Mouse (Mus musculus) embryonic stem cell, embryonic (primary cell): ENCODE data around the gene Wipi1.

Source experiments
- CTCF ChIA-PET, 4 experiments: fragments of 300-600 bp in 2 of 4; fragments of 350-600 bp in 2 of 4; sonication (Branson Sonifier 250); formaldehyde crosslinking; loops; one replicate each; lab custom pipeline; 2022; ENCODE audit warnings: inconsistent platforms in 2 of 4; lab: Charles Lee
- POLR2A ChIA-PET, 4 experiments: fragments of 300-600 bp in 2 of 4; fragments of 350-600 bp in 2 of 4; sonication (Branson Sonifier 250); formaldehyde crosslinking; loops; one replicate each; lab custom pipeline; 2022; ENCODE audit warnings: antibody characterized with exemption in 4 of 4, inconsistent platforms in 1 of 4; lab: Charles Lee

Gene Wipi1

GRCm38 (mm10) chr11:109607600-109607999 is 4.2 kb downstream of the Wipi1 start:
- POLR2A ChIA-PET = interaction anchor here (0.5 to 1.2 kb wide), 7 partner anchors 19 to 764 kb away, joined by 3 to 5 read pairs (median 4); no protein-coding TSS in a partner anchor
- CTCF ChIA-PET = interaction anchor here (0.6 to 2.6 kb wide), 10 partner anchors 9 to 264 kb away, joined by 3 to 16 read pairs (median 4); no protein-coding TSS in a partner anchor

- CTCF ChIA-PET = interaction anchor here (0.5 to 2.2 kb wide), 14 partner anchors 8 to 1786 kb away, joined by 3 to 9 read pairs (median 5); no protein-coding TSS in a partner anchor
These were observed 12.8 kb downstream of the Wipi1 start for GRCm38 (mm10) chr11:109598778-109599570.

DNA sequence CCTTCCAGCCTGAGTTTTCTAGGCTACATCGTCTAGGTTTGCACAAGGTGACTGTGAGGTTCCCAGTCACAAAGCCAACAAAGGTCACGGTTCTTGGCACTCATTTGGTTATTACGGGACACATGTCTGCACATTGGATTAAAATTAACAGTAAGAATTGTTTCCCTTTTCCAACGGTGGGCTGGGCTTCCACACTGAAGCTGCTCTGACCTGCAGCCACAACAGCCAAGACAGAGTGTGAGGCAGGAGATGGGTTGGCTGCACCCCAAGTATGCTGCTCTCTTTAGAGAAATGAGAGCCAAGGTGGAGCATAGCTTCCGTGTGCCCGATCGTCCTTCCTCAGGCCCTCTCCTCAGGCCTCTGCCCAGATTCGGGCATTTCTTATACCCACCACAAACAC is 17.0 kb downstream of the Wipi1 start:
- ChIA-PET CTCF (interaction anchor here in 2 of 4 experiments (0.6 to 1.8 kb wide), 4 partner anchors 10 to 27 kb away, joined by 3 to 6 read pairs (median 4); partner anchors contain the start of gene Wipi1 (in 1 of the 2)), POLR2A (interaction anchor here in 2 of 4 experiments (0.5 to 0.8 kb wide), 2 partner anchors 17 to 82 kb away, joined by 3 to 4 read pairs; partner anchors contain the start of gene Wipi1 (in 1 of the 2))

More at GRCm38 (mm10) chr11:109598778-109599570, 12.8 kb downstream of the Wipi1 start:
- POLR2A ChIA-PET = interaction anchor here in 3 of 4 experiments (0.6 to 1.6 kb wide), 3 partner anchors 12 to 124 kb away, joined by 3 to 4 read pairs (median 3); partner anchors contain the start of gene Wipi1 (in 1 of the 3)

DNA sequence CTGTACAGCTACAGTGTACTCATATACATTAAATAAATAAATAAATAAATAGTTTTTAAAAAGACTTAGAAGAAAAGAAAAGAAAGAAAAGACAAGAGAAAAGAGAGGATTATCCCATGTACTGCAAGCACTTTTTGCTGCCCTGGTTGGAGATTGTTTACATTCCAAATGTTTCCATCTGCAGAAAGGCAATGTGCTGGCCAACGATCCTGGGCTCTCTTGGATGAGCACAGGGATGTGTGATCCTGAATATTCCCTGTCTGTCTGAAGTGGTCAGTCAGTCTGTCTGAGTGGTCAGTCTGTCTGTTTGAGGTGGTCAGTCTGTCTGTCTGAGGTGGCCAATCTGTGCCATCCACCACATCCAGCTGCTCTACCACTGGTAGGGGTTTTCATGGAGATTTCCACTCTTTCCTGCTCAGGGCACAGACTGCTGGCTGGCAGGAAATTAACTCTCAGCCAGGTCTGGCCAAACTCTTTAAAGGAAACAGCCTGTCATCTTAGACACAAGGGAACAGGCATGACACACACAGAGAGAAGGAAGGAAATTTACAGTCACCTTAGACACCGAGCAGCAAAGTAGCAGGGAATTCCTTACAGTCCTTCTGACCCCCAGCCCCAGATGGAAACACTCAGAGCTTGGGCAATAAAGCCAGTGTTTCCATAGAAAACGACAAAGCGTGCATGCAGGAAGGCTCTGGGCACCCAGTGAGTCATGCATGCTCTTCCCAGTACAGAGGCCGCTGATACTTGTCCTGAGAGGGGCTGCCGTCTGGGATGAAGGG is 18.4 kb downstream of the Wipi1 start:
- ChIA-PET POLR2A (no interaction called here), CTCF (interaction anchor here in 1 of 4 experiments (1.2 to 1.8 kb wide), 2 partner anchors 8 to 18 kb away, joined by 3 to 6 read pairs; partner anchors contain the start of gene Wipi1)

DNA sequence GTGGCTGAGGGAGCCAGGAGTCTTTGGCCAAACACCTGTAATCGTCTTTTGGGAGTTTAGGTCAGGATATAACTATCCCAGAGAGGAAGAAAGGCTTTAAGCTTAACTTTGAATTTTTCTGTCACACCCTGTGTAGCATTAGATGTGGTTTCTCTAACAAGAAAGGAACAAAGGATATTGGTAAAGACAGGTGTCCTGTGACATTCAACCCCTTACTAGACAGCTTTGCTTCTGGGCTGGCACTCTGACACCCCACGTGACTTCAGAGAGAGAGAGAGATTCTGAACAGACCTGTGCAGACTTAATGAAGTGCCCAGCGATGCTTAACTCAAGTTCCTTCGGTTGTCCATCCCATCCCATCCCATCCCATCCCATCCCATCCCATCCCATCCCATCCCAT is 20.3 kb downstream of the Wipi1 start:
- ChIA-PET CTCF (interaction anchor here in 2 of 4 experiments (0.6 to 1.5 kb wide), 2 partner anchors 20 to 269 kb away, joined by 3 to 4 read pairs; partner anchors contain the start of gene Wipi1 (in 1 of the 2)), POLR2A (interaction anchor here in 1 of 4 experiments (0.6 kb wide), 1 partner anchor 127 kb away, joined by 7 read pairs; no protein-coding TSS in a partner anchor)

DNA sequence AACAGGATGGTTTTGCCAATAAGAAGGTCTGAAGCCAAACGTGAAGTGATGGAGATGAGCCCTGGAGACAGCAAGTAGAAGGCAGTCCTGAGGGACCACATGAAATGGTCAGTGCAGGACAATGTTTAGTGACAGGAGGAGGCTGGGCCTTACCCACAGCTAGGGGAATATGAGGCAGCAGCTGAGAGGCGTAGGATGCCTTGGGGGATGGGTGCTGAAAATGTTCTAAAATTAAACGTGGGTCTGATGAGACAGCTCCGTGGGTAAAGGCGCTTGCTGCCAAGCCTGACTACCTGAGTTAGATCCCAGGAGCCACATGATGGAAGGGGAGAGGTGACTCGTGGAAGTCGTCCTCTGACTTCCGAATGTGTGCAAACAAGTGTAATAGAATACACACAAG is 21.8 kb downstream of the Wipi1 start:
- POLR2A ChIA-PET = no interaction called here
- CTCF ChIA-PET = interaction anchor here in 2 of 4 experiments (0.6 to 0.8 kb wide), 2 partner anchors 298 to 419 kb away, joined by 3 to 8 read pairs; no protein-coding TSS in a partner anchor

- CTCF ChIA-PET = interaction anchor here (0.6 to 1.4 kb wide), 12 partner anchors 23 to 1136 kb away, joined by 3 to 15 read pairs (median 4); partner anchors contain the start of gene Wipi1 (in 1 of the 4)
- POLR2A ChIA-PET = interaction anchor here in 3 of 4 experiments (0.6 to 0.9 kb wide), 5 partner anchors 109 to 274 kb away, joined by 3 to 5 read pairs (median 3); no protein-coding TSS in a partner anchor
These were observed 24.0 kb downstream of the Wipi1 start for GRCm38 (mm10) chr11:109587638-109588374.

DNA sequence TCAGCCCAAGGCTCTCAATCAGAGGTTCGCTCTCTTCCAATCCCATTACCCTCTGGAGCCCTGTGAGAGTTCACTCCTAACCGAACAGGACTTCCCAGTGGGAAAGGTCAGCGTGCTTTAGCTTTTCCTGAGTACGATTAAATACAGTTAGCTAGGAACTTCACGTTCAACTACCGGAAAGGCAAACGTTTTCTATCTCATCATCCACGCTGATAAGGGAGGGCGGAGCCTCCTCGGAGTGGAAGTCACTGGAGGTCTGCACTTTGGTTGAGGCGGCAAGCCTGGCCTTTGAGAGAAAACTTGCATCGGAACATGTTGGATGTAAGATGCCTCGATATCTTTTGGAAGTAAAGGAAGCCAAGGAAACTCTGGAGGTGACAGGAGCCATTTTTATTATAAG is 24.7 kb downstream of the Wipi1 start:
- ChIA-PET POLR2A (interaction anchor here in 2 of 4 experiments (0.6 kb wide), 3 partner anchors 109 to 239 kb away, joined by 3 to 5 read pairs (median 3); no protein-coding TSS in a partner anchor), CTCF (interaction anchor here (0.6 to 3.9 kb wide), 6 partner anchors 24 to 273 kb away, joined by 3 to 39 read pairs (median 4); partner anchors contain the start of gene Wipi1 (in 1 of the 4))

- CTCF ChIA-PET = interaction anchor here in 3 of 4 experiments (0.7 to 3.9 kb wide), 4 partner anchors 141 to 1137 kb away, joined by 3 to 39 read pairs (median 4); no protein-coding TSS in a partner anchor
- POLR2A ChIA-PET = interaction anchor here in 1 of 4 experiments (0.7 kb wide), 1 partner anchor 340 kb away, joined by 3 read pairs; no protein-coding TSS in a partner anchor
These were observed 25.3 kb downstream of the Wipi1 start for GRCm38 (mm10) chr11:109586424-109586823.

DNA sequence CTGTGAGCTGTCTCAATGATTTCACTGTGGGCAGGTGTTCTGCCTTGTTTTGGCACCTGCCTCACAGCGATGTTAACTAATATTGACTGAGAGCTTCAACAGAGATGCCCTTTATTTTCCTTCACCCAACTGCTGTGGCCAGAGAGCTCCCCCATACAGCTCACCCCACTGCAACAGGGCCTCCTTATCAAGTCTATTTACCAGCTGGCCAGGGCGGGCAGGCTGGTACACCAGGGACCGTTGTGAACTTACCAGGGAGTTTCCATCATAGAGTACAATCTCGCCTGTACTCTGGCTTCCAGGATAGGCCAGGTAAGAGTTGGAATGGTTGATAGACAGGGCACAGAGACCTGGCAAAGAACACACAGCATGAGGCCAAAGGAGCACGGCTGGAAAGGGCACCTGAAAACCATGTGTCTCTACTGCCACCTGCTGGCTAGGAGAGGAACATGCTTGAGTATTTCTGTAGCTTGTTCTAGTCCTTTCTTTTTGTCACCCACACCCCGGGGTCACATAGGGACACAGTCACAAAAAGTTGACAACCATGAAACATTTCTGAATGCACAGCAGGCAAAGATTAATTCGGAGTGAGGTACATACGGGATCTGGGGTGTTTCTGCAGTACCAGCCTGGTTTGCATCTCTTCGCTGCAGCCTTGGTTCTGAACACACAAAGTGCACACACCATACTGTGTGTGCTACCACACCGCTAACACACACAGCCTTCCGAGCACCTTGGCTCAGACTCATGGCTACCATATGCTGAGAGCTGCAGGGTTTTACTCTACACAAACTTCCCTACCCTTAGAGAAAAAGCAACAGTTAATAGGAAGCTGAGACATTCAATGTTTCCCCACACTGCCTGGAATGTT is 26.7 kb downstream of the Wipi1 start:
- CTCF ChIA-PET = interaction anchor here (0.5 to 3.9 kb wide), 76 partner anchors 9 to 1832 kb away, joined by 3 to 39 read pairs (median 4); partner anchors contain the start of genes Rgs9 (in 3 of the 4) and Wipi1 (in 3 of the 4)
- POLR2A ChIA-PET = interaction anchor here in 3 of 4 experiments (0.9 to 2.2 kb wide), 9 partner anchors 26 to 341 kb away, joined by 3 to 10 read pairs (median 3); partner anchors contain the start of genes Fam20a (in 1 of the 3), Rgs9 (in 1 of the 3) and Wipi1 (in 1 of the 3)

DNA sequence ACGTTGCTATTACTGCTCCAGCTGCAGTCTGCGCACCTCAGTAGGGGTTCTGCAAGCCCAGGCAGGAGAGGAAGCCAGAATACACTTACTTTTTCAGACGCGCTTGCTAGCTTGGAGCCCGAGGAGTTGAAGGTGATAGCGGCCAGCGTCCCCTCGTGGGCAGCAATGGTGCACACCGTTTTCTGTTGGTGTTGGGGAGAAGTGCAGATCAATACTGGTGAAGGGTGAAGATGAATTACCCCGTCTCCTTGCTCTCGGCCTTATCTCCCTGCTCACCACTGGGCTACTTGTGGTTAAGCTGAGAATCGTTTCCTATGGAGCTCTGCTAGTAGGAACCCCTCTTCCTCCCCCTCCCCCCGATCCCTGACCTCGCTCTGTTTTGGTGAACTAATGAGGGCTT is 27.8 kb downstream of the Wipi1 start:
- CTCF ChIA-PET = interaction anchor here (0.6 to 3.9 kb wide), 30 partner anchors 8 to 1359 kb away, joined by 3 to 39 read pairs (median 9); partner anchors contain the start of genes Rgs9 (in 2 of the 4) and Wipi1 (in 1 of the 4)
- POLR2A ChIA-PET = interaction anchor here in 2 of 4 experiments (1.1 to 2.2 kb wide), 5 partner anchors 27 to 340 kb away, joined by 3 to 10 read pairs (median 3); partner anchors contain the start of genes Rgs9 (in 1 of the 2) and Wipi1 (in 1 of the 2)

DNA sequence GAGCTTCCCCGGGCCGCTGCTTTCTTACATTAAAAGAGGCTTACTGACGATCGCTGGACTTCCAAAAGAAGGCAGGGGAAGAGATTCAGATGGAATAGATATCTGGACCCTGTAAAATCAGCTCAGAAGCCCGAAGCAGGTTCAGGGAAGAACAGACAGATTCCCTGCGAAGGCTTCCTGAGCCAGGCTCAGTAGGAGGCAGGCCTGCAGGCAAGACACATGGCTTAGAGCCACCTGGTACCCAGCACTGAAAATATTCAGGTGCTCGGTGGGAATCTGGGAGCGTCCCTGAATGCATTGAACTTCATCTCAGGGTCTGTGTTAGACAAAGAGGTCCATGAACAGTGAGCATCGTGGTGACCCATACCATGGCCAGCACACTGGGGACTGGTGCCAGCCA is 31.8 kb downstream of the Wipi1 start:
- ChIA-PET CTCF (interaction anchor here in 2 of 4 experiments (0.6 to 1.1 kb wide), 2 partner anchors 262 to 336 kb away, joined by 3 read pairs; no protein-coding TSS in a partner anchor), POLR2A (no interaction called here)

DNA sequence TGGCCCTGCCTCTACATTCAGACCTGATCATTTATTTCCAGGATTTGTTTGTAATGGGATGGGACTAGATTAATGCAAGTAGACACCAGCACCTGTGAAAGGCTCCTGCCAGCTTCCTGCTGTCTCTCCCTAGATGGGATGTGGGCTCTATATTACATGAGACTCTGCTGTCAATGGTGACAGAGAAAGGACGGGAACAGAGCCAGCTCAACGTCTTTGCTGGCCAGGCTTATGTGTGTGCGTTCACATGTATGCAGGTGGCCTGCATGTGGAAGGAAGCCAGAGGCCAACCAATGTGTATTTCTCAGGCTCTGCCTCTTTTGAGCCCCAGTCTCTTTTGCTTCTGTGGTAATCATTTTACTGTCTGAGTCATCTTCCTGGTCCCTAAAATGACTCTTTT is 33.2 kb downstream of the Wipi1 start:
- ChIA-PET POLR2A (interaction anchor here in 1 of 4 experiments (0.8 kb wide), 1 partner anchor 288 kb away, joined by 3 read pairs; no protein-coding TSS in a partner anchor), CTCF (no interaction called here)

- ChIA-PET CTCF (interaction anchor here in 1 of 4 experiments (1.0 kb wide), 1 partner anchor 9 kb away, joined by 3 read pairs; no protein-coding TSS in a partner anchor), POLR2A (interaction anchor here in 1 of 4 experiments (1.0 kb wide), 1 partner anchor 100 kb away, joined by 4 read pairs; no protein-coding TSS in a partner anchor)
These were observed 35.9 kb downstream of the Wipi1 start for GRCm38 (mm10) chr11:109575832-109576231.

- POLR2A ChIA-PET = interaction anchor here in 2 of 4 experiments (0.7 to 0.8 kb wide), 2 partner anchors 163 to 307 kb away, joined by 3 read pairs; no protein-coding TSS in a partner anchor
- CTCF ChIA-PET = no interaction called here
These were observed 37.2 kb downstream of the Wipi1 start for GRCm38 (mm10) chr11:109574604-109575003.
